Mouse (Mus musculus): ENCODE data around the gene Astn2. TPM values are rescaled to one million over a fixed set of nuclear protein-coding genes. Genes with fewer than 3 reads are reported as not detected.

The Astn2 gene
- total and polyA plus RNA-seq, 2 experiments = 0.77 to 1.2 TPM

DNA sequence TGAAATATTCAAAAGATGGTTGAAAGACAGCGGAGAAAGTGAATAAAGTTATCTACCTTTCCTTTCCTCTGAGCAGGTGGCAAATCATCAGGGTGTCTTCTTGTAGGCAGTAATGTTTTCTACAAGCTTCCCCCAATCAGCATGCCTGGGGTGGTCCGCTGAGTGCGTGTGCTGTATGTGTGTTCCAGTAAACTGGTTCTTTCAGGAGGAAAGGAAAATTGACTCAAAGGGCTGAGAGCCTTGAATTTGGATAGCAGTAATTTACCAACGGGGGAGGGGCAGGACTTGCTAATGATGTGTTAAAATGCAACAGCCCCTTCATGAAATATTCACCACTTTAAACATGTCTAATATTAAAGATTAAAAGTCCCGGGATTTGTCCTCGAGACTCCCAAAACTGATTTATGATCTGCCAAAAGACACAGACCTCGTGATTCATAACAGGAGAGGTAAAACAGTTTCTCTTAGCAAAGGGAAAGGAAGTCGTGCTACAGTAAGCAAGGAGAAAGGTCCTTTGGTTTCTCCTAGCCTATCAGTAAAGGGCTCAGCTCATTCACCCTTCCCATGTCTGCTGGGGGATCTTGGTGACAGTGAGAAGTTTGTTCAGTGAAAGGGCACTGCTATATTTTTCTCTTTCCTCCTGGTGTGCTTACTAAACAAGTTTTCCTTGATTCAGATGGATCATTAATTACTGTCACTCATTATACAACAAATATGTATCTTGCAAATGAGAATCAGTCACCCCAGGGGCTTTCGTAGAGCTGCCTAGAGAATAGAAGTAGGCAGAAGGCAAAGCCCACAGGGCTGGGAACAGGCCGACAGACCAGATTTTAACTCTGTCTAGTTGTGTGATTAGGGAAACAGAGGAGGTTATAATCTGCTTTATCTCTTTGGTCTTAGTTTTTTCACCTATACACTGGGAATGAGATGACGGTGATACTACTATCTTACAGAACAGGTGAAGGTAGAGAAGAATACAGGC is 488.1 kb downstream of the Astn2 start:
- Histone ChIP-seq H3K36me3 (ENCODE audit: control insufficient read depth, insufficient read depth, low read length) (no peaks in the 10 kb centered on the region), H3K4me3 (ENCODE audit: insufficient read depth, low read depth, low read length) (no peak overlapping the region), H3K27me3 (ENCODE audit: control insufficient read depth, insufficient read depth, low read length) (no peaks in the 10 kb centered on the region)

DNA sequence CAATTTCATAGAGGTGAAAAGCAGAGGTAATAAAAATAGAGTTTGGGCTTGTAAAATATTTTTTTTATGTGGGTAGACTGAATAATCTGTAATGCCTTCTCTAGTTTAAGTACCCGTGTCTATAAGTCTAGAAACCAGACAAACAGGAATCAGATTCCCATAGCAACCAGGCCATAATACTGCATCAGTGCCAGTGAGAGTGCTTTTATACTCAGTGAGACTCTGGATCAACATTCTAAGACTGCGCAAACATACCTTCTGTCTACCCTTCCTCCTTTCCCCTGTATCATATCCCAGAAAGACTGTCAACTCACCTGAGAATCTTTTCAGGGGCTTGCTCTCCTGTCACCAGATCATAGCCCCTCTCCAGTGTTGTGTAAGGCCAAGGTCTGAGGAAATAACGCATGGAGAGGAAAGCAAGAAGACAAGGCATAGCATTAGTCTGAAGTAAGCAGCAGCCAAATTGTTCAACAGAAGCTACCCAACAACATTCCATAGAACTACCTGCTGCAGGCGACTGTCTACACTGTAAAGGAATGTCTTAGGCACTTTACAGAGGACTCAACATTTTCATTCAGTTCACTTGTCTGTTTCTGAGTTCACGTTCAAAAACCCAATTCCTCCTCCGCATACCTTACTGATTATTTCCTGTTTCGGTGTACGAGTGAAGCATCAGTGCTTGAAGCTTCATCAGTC is 492.0 kb downstream of the Astn2 start:
- no peak for DNase-seq (ENCODE audit: extremely low read depth, low read depth, low spot score)
- Histone ChIP-seq H3K36me3 (ENCODE audit: control insufficient read depth, insufficient read depth, low read length) (no peaks in the 10 kb centered on the region), H3K4me1 (ENCODE audit: control insufficient read depth, insufficient read depth, low read length) (no peaks in the 10 kb centered on the region; the same call in 1 of the 2 replicates), H3K9ac (ENCODE audit: low read depth, low read length) (no peak overlapping the region), H3K27me3 (ENCODE audit: control insufficient read depth, insufficient read depth, low read length) (no peaks in the 10 kb centered on the region), H3K4me3 (ENCODE audit: insufficient read depth, low read depth, low read length) (no peak overlapping the region), H3K27ac (replicated peaks; ENCODE audit: insufficient read depth, low read depth, low read length) (no peak overlapping the region), H3K79me2 (ENCODE audit: control insufficient read depth, insufficient read depth, low read length) (no peaks in the 10 kb centered on the region)
- WGBS = 74% methylated on average over 8 of the region's 8 CpGs
- TF ChIP-seq POLR2A (IDR thresholded peaks at IDR 0.05; ENCODE audit: extremely low read depth, insufficient read depth, low read length) (no peak), CTCF (IDR thresholded peaks at IDR 0.05; ENCODE audit: low read depth, low read length) (no peak)

More for the DNA sequence above, 488.1 kb downstream of the Astn2 start:
- no peak for DNase-seq (ENCODE audit: extremely low read depth, low read depth, low spot score)
- Histone ChIP-seq H3K4me1 (ENCODE audit: control insufficient read depth, insufficient read depth, low read length) (no peaks in the 10 kb centered on the region; the same call in 1 of the 2 replicates), H3K79me2 (ENCODE audit: control insufficient read depth, insufficient read depth, low read length) (no peaks in the 10 kb centered on the region), H3K27ac (replicated peaks; ENCODE audit: insufficient read depth, low read depth, low read length) (no peak overlapping the region), H3K9ac (ENCODE audit: low read depth, low read length) (no peak overlapping the region)
- TF ChIP-seq POLR2A (IDR thresholded peaks at IDR 0.05; ENCODE audit: extremely low read depth, insufficient read depth, low read length) = no peak
- no peak for TF ChIP-seq CTCF (IDR thresholded peaks at IDR 0.05; ENCODE audit: low read depth, low read length)
- 77% methylated on average over 11 of the region's 11 CpGs for WGBS

DNA sequence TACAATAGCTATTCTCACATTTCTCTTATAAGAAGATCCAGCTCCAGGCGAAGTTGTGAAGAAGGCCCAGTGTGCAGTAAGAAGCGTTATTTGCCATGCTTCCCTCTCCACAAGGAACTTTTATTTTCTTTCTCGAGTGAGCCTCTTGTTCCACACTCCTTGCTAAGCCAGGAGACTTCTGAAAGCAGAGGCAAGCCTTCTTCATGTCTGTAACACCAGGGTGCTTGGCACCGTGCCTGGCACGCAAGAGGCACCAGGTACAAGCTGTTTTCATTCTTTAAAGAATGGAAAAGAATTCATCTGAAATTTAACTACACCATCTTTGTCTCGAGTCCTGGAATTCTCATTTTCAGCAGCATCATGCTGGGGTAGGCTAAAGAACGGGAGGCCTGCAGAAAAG is 496.8 kb downstream of the Astn2 start:
- H3K4me1 ChIP-seq (ENCODE audit: control insufficient read depth, insufficient read depth, low read length) = no peaks in the 10 kb centered on the region
- 68% methylated on average over 7 of the region's 7 CpGs for WGBS
- no peaks in the 10 kb centered on the region for H3K27me3 ChIP-seq (ENCODE audit: control insufficient read depth, insufficient read depth, low read length)
- no peaks in the 10 kb centered on the region for H3K36me3 ChIP-seq (ENCODE audit: control insufficient read depth, insufficient read depth, low read length)
- no peak for DNase-seq (ENCODE audit: extremely low read depth, low read depth, low spot score)
- TF ChIP-seq CTCF (IDR thresholded peaks at IDR 0.05; ENCODE audit: low read depth, low read length) = no peak
- no peak for TF ChIP-seq POLR2A (IDR thresholded peaks at IDR 0.05; ENCODE audit: extremely low read depth, insufficient read depth, low read length)
- H3K9ac ChIP-seq (ENCODE audit: low read depth, low read length) = no peak overlapping the region
- no peaks in the 10 kb centered on the region for H3K79me2 ChIP-seq (ENCODE audit: control insufficient read depth, insufficient read depth, low read length)
- no peak overlapping the region for H3K27ac ChIP-seq (replicated peaks; ENCODE audit: insufficient read depth, low read depth, low read length)
- H3K4me3 ChIP-seq (ENCODE audit: insufficient read depth, low read depth, low read length) = no peak overlapping the region

DNA sequence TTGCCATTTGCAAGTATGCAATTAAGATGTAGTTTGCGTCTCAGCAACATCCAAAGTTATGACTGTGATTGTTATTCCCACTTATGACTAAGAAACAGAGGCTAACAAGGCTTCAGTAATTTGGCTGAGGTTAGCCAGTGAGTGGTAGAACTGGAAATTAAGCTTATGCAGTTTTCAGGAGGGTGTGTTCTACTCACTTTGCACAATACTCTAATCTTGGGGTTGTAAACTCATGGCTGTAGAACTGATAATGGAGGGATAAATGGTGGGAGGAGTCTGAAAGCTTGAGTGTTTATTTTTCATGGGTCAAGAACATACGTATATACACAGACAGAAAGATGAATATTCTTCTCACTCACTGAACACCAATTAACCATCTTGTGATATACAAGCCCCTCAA is 499.4 kb downstream of the Astn2 start:
- Histone ChIP-seq H3K4me3 (ENCODE audit: insufficient read depth, low read depth, low read length) (no peak overlapping the region), H3K27ac (replicated peaks; ENCODE audit: insufficient read depth, low read depth, low read length) (no peak overlapping the region), H3K27me3 (ENCODE audit: control insufficient read depth, insufficient read depth, low read length) (no peaks in the 10 kb centered on the region), H3K4me1 (ENCODE audit: control insufficient read depth, insufficient read depth, low read length) (no peaks in the 10 kb centered on the region), H3K36me3 (ENCODE audit: control insufficient read depth, insufficient read depth, low read length) (no peaks in the 10 kb centered on the region), H3K9ac (ENCODE audit: low read depth, low read length) (no peak overlapping the region), H3K79me2 (ENCODE audit: control insufficient read depth, insufficient read depth, low read length) (no peaks in the 10 kb centered on the region)
- 89% methylated on average over 2 of the region's 2 CpGs for WGBS
- no peak for DNase-seq (ENCODE audit: extremely low read depth, low read depth, low spot score)
- TF ChIP-seq POLR2A (IDR thresholded peaks at IDR 0.05; ENCODE audit: extremely low read depth, insufficient read depth, low read length) (no peak), CTCF (IDR thresholded peaks at IDR 0.05; ENCODE audit: low read depth, low read length) (no peak)

DNA sequence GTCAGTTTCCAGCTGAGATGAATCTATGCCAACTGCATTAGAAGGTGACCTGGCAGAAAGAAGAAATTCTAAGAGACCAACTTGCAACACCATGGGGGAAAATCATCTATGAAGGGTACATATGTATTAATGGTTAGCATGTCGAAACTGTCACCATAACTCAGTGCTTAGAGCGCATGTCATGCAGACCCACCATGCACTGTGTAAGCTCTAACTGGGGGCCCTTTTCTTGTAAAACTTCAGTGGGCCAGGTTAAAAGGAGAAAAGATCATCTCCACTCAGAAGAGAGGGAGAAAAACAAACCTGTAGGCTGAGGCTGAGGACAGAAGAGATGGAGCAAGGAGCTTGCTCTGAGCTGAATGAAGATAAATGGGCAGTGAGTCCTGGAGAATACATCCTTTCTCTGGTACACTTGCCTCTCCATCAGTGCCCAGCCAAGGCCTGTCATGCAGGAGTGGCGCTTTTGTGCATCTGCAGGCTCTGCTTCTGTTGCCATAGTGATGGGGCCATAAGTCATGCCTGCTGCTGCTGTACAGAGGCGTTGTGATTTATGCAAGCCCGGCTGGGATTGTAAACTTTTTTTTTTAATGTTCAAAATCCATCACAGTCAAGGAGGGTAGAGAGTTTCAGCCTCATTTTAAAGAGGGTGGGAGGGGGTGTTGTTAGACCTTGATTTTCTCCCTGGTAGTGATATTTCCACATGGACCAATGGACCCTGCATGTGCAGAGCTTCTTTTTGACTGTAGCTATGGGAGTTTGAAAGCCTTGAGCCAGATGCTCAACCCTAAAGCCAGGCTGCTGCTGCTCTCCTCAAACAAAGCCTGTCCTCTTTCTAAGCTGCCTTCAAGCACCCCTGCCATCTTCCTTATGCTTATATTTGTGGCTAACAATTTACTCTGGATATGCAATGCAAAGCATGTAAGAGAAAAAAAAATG is 508.1 kb downstream of the Astn2 start:
- Histone ChIP-seq H3K79me2 (ENCODE audit: control insufficient read depth, insufficient read depth, low read length) (no peaks in the 10 kb centered on the region), H3K9ac (ENCODE audit: low read depth, low read length) (no peak overlapping the region), H3K4me3 (ENCODE audit: insufficient read depth, low read depth, low read length) (no peak overlapping the region), H3K27ac (replicated peaks; ENCODE audit: insufficient read depth, low read depth, low read length) (no peak overlapping the region), H3K27me3 (ENCODE audit: control insufficient read depth, insufficient read depth, low read length) (no peaks in the 10 kb centered on the region), H3K4me1 (ENCODE audit: control insufficient read depth, insufficient read depth, low read length) (no peaks in the 10 kb centered on the region), H3K36me3 (ENCODE audit: control insufficient read depth, insufficient read depth, low read length) (no peaks in the 10 kb centered on the region)
- WGBS = 78% methylated on average over 5 of the region's 5 CpGs
- TF ChIP-seq POLR2A (IDR thresholded peaks at IDR 0.05; ENCODE audit: extremely low read depth, insufficient read depth, low read length) (no peak), CTCF (IDR thresholded peaks at IDR 0.05; ENCODE audit: low read depth, low read length) (no peak)
- DNase-seq (ENCODE audit: extremely low read depth, low read depth, low spot score) = no peak

All from liver, adult 2 months (tissue).